Mouse (Mus musculus): ENCODE measurements around the gene Apoh.

DNA sequence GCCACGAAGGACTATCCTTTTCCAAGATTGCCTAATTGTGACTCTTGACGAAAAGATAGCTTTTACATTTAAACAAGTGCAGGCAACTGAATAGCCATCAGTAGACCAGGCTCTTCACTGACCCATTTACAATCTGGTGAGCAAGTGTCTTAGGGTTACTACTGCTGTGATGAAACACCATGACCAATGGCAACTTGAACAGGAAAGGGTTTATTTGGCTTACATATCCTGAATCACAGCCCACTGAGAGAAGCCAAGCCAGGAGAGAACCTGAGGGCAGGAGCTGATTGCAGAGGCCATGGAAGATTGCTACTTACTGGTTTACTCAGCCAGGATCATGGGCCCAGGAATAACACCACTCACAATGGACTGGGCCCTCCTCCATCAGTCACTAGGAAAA is 2.2 kb downstream of the Apoh start:
- no peak for TF ChIP-seq TAL1 (IDR thresholded peaks at IDR 0.05; ENCODE audit: low read length)
- no peak for TF ChIP-seq GATA1 (IDR thresholded peaks at IDR 0.05; ENCODE audit: low read length)

Measured in erythroblast, embryonic 14.5 days (primary cell).